Mouse (Mus musculus) liver, embryonic 14.5 days (tissue): ENCODE data around the gene Acad8.

ENCODE experiments used
- CTCF ChIP-seq: IDR thresholded peaks from 2 replicates; pipeline ENCODE4 v1.5.1; 2016; ENCODE audit warnings: antibody characterized with exemption, low read depth, control low read depth
- EP300 ChIP-seq: IDR thresholded peaks from 2 replicates; pipeline ENCODE4 v1.6.1; 2016; ENCODE audit warnings: antibody characterized with exemption, low read depth

GRCm38 (mm10) chr9:26998669-26999460 lies 501 bp downstream of the Acad8 start:
- no peak for TF ChIP-seq CTCF
- no peak for TF ChIP-seq EP300
